Mouse (Mus musculus): ENCODE results near the gene Prkce.

DNA sequence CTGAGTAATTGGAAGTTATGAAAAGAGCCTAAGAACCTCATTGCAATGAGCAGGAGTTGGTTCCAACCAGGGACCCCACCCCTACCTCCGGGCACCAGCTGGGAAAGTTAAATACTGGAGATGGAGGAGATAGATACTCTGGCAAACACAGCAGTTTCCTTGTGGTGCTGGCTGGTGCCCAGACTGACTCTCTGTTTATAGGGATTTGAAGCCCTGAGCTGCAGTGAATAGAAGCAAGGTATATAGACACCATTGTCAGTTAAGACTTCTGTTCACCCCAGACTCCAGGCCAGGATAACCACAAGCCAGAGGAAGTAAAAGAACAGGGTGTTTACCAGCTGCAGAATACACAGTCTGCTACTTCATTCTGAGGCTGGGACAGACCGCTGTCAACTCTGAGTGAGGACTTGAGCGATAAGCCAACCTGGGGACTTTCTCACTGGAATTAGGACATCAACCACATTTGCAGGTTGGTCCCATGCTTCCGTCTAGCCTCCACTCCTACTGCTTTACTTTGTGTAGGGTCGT lies 110.5 kb downstream of the Prkce start:
- TF ChIP-seq CTCF (IDR thresholded peaks at IDR 0.05; ENCODE audit: low read depth) (no peak), EP300 (IDR thresholded peaks at IDR 0.05; ENCODE audit: low read depth) (no peak)
